Mouse (Mus musculus) myocyte (in vitro differentiated cells): ENCODE measurements at regions not wholly inside any gene's neighbourhood (a gene's known extent, or its start where the extent isn't known, plus 50 kb on each side); places are given as distances from the start of the nearest gene placed in this dataset.

Experiments used
- CEBPB ChIP-seq: IDR thresholded peaks from 2 replicates; pipeline ENCODE4 v1.6.1; 2011; ENCODE audit warnings: mild to moderate bottlenecking, moderate library complexity; ENCODE audit not compliant: poor library complexity, insufficient read depth, severe bottlenecking
- E2F4 ChIP-seq: IDR thresholded peaks from one replicate; pipeline ENCODE4 v1.6.1; 2011; ENCODE audit warnings: mild to moderate bottlenecking, control low read depth, moderate library complexity; ENCODE audit not compliant: insufficient read depth
- MYOG ChIP-seq, 3 experiments: IDR thresholded peaks; one replicate each; pipeline ENCODE4 v1.6.1; 2011; ENCODE audit warnings: control low read depth in 2 of 3, low read depth in 2 of 3, mild to moderate bottlenecking in 2 of 3; ENCODE audit not compliant: insufficient read length in 2 of 3, control insufficient read depth in 1 of 3, insufficient read depth in 1 of 3
- POLR2A ChIP-seq: IDR thresholded peaks from one replicate; pipeline ENCODE4 v1.6.1; 2011; ENCODE audit warnings: low read depth, mild to moderate bottlenecking, control low read depth, moderate library complexity; ENCODE audit not compliant: insufficient read length
- POLR2AphosphoS2 ChIP-seq: IDR thresholded peaks from one replicate; pipeline ENCODE4 v1.6.1; 2011; ENCODE audit warnings: low read depth, control low read depth; ENCODE audit not compliant: insufficient read length
- SRF ChIP-seq: IDR thresholded peaks from one replicate; pipeline ENCODE4 v1.6.1; 2011; ENCODE audit warnings: low read depth; ENCODE audit not compliant: control insufficient read depth, insufficient read length
- TCF12 ChIP-seq: IDR thresholded peaks from one replicate; pipeline ENCODE4 v1.6.1; 2011; ENCODE audit warnings: mild to moderate bottlenecking, control low read depth; ENCODE audit not compliant: poor library complexity, insufficient read depth, severe bottlenecking
- TCF3 ChIP-seq: IDR thresholded peaks from one replicate; pipeline ENCODE4 v1.6.1; 2011; ENCODE audit warnings: low read depth, control low read depth; ENCODE audit not compliant: insufficient read length
- USF1 ChIP-seq: IDR thresholded peaks from one replicate; pipeline ENCODE4 v1.6.1; 2011; ENCODE audit warnings: low read depth, mild to moderate bottlenecking, control low read depth, moderate library complexity

DNA sequence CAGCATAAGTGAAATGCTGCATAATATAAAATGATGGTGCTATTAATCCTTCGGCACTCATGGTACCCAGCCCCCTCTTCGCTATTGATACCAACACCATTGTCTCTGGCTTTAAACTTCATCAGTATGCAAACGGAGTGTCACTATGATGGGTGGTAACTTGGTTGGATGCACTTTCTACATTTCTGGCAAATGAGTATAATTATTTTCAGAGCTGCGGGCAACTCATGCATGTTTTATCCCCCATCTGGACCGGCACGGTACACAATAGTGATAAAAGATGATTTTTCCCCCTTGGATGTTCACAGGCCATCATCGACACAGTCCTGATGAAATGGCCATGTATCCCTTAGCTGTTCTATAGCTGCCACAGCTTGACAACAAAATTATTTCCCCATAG lies 503.9 kb upstream of the Smim15 start:
- no peak for TF ChIP-seq TCF12
- no peak for TF ChIP-seq TCF3
- TF ChIP-seq POLR2AphosphoS2 = no peak
- no peak for TF ChIP-seq POLR2A
- TF ChIP-seq SRF = no peak
- no peak for TF ChIP-seq USF1
- no peak for TF ChIP-seq E2F4
- no peak for TF ChIP-seq CEBPB
- no peak for TF ChIP-seq MYOG (IDR thresholded peaks at IDR 0.05; ENCODE audit: control insufficient read depth in 1 of 3, insufficient read depth in 1 of 3, insufficient read length in 2 of 3, low read depth in 2 of 3)
